Mouse (Mus musculus) cerebellum, adult 11-12 months (tissue): ENCODE measurements around the gene Myh1.

Experiments
- DNase-seq: peaks from one replicate; pipeline ENCODE4 v3.0.0; 2022

Myh1 gene

DNA sequence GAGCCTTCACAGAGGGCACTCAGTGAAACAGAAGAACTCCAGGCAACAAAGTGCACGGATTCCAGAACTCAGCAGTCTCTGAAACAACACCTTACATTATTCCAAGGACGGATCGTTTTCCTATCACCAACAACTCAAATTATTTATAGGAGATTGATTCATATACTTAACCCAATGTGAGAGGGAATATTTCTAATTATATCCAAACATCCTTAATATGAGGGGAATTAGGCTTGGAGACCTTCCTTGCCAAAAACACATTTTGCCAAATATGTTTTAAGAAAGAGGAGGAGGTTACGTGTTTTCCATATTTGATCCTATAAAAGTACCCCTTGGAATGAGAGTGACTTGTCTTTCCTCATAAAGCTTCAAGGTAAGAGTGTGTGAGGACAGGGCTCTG lies at the start of gene Myh1:
TSS of gene Myh1 (plus strand) at position 301 of the 400 bp plus-strand sequence.
- DNase-seq = no peak

DNA sequence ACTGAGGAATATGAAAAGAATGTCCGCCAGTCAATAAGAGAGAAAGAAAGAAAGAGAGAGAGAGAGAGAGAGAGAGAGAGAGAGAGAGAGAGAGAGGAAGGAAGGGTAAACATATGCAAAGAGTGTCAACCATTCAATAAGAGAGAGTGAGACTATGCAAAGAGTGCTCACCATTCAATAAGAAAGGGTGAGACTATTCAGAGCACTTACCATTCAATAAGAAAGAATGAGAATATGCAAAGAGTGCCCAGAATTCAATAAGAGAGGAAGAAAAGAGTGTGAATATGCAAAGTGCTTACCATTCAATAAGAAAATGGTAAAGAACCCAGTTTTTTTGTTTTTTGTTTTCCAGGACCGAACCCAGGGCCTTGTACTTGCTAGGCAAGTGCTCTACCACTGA lies 49.6 kb upstream of the Myh1 start:
- no peak for DNase-seq

GRCm38 (mm10) chr11:67151159-67151558 lies 48.7 kb upstream of the Myh1 start:
- no peak for DNase-seq

DNA sequence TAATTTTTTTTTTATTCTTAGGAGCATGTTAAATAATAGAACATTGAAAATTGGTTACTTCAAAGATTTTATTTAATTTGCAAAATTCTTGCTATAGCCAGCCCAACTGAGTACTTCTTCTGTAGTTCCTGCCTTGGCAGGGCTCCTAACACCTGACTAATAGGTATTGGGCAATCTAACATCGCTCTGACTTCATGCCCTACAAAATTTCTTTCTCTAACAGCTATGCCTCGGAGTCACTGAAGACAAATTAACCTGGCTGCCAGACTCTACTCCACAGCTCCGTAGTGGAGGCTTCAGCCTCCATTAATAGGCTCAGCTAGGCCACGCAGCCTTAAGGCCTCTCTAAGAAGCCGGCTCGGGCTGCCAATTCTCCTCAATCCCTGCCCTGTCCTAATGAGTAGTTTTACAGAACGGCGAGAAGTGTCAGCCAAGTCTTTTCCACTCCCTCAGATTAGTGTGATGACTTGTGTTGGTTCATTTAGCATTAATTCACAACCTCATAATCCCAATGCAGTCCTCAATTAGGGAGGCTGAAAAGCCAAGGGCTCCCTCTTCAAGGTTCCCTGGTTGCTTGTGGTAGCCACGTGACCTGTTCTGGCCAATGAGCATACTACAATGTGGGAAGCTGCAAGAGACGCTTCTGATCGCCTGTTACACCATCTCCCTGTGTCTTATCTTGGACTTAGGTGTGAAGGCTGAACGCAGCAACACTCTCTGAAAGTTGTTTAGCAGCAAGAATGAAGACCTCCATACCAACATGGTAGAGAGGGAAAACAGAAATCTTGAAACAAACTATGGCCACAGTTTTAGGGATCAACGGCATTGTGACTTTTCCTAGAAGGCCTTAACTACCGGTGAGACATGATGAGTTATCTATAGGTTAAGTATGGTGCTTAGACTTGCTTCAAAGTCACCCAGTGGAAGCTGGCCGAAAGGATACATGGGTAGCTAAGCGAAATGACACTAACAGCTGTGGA lies 47.9 kb upstream of the Myh1 start:
- no peak for DNase-seq

GRCm38 (mm10) chr11:67153123-67153522 lies 46.7 kb upstream of the Myh1 start:
- DNase-seq = no peak

- no peak for DNase-seq
Observed at GRCm38 (mm10) chr11:67153843-67154242, 46.0 kb upstream of the Myh1 start.

DNA sequence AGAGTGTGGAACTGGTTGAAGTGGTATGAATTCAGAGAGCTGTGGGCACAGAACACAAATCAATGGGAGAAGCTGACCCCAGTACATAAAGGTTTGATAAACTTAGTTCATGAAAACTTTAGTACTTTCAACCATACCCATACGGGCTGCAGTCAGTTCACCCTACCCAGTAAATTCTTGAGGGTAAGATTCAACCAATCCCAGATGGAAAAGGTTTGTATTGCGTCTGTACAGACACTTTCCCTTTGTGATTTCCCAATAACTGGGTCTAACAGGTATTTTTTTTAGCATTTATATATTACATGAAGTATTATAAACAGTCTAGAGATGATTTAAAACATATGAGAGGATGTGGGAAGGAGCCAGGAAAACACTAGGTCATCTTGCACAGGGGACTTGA lies 44.2 kb upstream of the Myh1 start:
- DNase-seq = no peak

DNA sequence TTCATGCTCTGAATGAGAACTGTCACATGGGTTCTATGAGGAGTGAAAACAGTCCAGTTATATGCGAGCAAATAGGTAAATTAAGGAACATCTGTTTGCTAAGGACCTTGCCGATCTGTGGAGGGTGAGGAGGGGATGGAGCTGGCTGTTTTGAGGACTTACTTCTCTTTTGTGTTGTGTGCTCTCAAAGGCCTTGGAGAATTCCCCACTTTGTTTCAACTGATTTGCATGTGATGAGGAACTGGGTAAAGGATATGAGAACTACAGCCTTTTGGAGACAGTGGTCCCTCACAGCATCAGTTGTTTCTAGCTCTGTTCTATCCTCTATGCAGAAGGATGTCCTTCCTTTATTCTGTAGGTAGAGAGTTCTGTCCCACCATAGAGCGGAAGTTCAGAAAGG lies 39.7 kb upstream of the Myh1 start:
- DNase-seq = no peak

DNA sequence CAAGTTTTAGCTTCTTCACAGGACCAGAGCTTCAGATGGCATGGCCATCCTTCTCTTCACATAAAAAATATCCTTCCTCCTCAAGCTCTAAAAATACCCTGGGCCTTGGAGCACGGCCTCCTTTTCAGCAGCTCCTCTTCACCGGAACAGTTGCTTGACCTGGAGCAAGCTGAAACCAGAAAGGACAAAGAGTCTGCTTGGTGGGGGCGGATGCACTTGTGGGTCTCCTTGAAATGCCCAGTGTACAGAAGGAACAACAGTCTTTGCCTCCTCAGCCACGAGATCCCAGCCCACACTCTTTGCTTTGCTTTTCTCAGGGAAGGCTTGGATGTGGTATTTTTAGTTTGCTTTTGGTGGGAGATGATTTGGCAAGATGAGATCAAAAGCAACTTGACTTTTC lies 36.2 kb upstream of the Myh1 start:
- no peak for DNase-seq

GRCm38 (mm10) chr11:67164851-67165250 lies 35.0 kb upstream of the Myh1 start:
- DNase-seq = no peak

DNA sequence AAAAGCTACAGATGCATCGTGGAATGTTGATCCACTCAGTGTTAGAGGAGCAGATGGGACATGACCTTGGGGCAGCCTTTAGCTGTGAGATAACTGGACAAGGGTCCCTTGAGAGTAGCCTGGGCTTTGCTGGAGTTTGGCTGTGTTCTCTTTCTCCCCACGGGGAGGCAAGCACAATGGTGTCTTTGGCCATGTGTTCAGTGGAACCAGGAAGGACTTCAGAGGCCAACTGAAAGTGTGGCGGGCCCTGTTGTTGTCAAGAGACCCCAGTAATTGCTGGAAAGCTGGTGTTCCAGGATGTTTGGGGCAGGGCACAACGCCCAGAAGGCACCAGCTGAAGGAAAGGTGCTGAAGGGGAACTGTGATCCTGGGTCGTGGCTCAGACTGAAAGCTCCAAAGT lies 30.6 kb upstream of the Myh1 start:
- DNase-seq = no peak

DNA sequence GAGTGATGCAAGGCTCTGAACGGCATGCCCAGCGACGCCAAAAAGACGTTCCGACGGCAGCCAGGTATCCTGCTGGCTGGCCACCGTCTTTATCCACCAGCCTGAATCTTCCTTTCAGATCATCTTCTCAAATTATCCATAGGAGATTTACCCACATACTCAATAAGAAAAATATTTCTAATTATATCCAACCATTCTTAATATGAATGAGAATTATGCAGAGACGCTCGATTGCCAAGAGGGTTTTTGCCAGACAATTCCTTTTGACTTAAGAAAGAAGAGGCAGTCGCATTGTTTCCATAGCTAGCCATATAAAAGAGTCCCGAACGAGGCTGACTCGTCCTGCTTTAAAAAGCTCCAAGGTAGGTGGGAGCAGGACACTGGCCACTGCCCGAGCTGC lies 29.1 kb upstream of the Myh1 start, which contains the start of gene Myh2:
TSS of gene Myh2 (plus strand) at position 301 of the 400 bp plus-strand sequence.
- no peak for DNase-seq

DNA sequence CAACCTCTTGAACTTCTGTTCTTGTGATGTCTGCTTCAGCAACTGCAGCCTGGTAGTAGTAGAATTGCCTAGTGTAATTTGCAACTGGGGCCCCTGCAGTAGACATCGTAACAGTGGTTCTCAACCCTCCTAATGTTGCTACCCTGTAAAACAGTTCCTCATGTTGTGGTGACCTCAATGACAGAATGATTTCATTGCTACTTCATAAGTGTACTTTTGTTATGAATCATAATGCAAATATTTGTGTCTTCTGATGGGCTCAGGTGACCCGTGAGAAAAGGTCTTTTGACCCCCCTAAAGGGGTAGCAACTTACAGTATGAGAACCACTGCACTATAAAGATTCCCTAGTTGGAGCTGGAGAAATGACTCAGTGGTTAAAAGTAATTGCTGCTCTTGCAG lies 27.4 kb upstream of the Myh1 start:
- DNase-seq = no peak

DNA sequence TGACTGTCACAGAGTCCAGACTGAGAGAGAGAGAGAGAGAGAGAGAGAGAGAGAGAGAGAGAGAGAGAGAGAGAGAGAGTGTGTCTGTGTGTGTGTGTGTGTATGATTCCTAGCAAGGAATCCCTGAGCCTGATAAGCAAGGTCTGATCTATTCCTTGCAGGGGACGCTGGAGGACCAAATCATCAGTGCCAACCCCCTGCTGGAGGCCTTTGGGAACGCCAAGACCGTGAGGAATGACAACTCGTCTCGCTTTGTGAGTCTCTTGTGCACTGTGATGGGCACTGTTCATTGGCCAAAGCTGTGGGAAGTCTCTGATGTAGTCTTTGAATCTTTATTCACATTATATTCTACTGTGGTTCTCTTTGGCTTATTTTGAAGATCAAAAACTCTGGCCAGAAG lies 23.5 kb upstream of the Myh1 start:
- no peak for DNase-seq

DNA sequence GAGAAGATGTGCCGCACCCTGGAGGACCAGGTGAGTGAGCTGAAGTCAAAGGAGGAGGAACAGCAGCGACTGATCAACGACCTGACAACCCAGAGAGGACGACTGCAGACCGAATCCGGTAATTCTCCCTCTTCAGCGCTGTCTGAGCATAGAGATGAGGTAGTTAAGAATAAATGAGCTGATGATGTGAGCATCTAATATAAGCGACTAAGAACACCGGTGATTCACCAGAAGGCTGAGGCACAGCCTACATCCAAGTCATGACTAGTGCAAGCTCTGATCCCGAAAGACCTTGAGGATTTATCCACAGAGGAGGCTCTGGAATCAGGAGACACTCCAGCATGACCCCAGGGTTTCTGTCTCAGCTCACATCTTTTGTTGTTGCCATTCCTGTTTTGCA lies 9.5 kb upstream of the Myh1 start:
- DNase-seq = no peak

GRCm38 (mm10) chr11:67190814-67191213 lies 9.0 kb upstream of the Myh1 start:
- no peak for DNase-seq

DNA sequence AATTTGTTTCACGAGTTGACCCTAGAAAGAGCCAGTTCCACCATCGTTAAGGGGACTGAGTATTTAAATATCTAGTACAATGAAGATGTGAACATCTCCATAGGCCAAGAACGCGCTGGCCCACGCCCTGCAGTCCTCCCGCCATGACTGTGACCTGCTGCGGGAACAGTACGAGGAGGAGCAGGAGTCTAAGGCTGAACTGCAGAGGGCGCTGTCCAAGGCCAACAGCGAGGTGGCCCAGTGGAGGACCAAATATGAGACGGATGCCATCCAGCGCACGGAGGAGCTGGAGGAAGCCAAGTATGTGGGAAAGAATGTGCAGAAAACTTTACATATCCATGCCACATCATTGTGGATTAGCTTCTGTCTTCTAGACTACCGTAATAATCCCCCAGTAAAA lies 8.4 kb upstream of the Myh1 start:
- DNase-seq = no peak

- no peak for DNase-seq
Observed at GRCm38 (mm10) chr11:67199321-67199720, 531 bp upstream of the Myh1 start.

DNA sequence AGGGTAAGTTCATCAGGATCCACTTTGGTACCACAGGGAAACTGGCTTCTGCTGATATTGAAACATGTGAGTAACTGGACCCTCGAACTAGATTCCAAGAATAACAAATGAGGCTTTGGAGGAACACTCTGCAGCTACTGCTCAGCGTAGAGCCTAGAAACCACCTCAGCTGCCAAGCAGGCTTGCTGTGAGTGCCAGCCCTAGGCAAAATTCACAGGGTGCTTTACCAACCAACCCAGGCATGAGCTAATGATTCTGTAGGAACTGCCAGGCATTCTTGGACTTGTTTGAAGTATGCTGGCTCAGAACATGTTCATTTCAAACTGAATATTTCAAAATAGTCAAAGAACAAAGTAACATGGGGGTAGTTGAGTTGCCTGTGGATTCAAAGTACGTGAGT lies 4.9 kb downstream of the Myh1 start:
- DNase-seq = no peak

GRCm38 (mm10) chr11:67221803-67222202 lies 22.0 kb downstream of the Myh1 start:
- no peak for DNase-seq

DNA sequence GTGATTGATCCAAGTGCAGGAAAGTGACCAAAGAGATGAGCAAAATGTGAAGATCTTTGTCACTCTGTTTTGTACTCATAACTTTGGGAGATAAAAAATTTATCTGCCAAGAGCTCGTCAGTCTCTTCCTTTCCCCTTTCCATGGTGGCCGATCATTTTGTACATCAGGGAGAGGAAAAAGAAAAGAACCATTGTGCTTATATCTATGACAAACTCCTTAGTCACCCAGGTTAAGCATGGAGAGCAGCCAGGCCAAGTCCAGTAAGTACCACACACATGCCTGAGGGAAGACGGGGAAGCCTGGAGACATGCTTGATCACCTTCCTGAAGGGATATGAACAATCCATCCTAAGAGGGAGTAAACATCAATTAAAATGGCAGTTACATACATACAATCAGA lies 24.6 kb downstream of the Myh1 start:
- DNase-seq = no peak

DNA sequence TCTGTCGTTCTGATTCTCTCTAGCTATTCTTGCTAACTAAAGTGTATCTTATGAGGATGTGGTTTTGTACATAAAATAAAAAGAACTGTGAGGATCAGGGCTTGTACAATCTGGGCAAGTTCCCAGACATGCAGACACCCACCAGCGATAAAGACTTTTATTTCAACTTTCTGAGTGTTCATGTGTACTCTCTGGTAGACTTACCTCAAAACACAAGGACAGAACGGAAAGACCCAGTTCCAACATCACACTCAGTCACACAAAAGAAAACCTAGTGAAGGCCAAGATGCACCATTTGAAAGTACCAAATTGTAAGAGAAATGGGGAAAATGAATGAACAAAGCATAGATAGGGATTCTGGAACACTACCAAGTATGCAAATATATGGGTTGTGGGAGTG lies 28.9 kb downstream of the Myh1 start:
- no peak for DNase-seq

- DNase-seq = no peak
Observed at GRCm38 (mm10) chr11:67229166-67229565, 29.3 kb downstream of the Myh1 start.

- DNase-seq = no peak
Observed at GRCm38 (mm10) chr11:67229946-67230345, 30.1 kb downstream of the Myh1 start.
